Mouse (Mus musculus) heart, postnatal 10 days (tissue): ENCODE data around the gene Pmp22. TPM values are rescaled to one million over a fixed set of nuclear protein-coding genes. Genes with fewer than 3 reads are reported as not detected.

ENCODE experiments used
- DNase-seq, 2 experiments: peaks; one replicate each; pipeline ENCODE4 v3.0.0; 2021
- intact Hi-C: fragments of 180-260 bp; cut with DNase I; formaldehyde crosslinking; loops from one replicate; pipeline ENCODE4 v1.15.1; 2025
- total RNA-seq, 2 experiments: library from RNA; stranded (reverse); gene quantifications; 2 replicates each; pipeline ENCODE4 v1.2.3; 2021

Pmp22 gene
- total RNA-seq = 100 to 1,000 TPM in 1 of 2 experiments, 10 to 100 TPM in 1; 81.7 to 120 TPM

DNA sequence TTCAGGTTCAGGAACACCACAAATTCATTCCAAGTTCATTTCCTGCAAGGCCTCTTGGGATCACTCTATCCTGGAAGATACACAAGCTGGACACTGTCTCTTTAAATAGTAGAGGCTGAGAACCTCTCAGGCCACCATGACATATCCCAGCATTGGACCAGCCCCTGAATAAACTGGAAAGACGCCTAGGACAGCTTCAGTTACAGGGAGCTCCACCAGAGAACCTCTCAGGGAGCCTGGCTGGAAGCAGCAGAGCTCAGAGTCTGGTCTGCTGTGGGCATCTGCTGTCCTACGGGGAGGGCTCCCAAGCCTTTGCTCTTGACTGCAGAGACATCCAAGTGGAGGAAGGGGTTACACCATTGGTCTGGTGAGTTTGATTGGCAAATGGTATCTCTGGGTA is at the start of gene Pmp22:
Gene Pmp22, plus strand, starts transcription at position 199 of the 400 bp plus-strand sequence.
- peak; percentile 72 to 74 for DNase-seq
- intact Hi-C loops = no loop called here

DNA sequence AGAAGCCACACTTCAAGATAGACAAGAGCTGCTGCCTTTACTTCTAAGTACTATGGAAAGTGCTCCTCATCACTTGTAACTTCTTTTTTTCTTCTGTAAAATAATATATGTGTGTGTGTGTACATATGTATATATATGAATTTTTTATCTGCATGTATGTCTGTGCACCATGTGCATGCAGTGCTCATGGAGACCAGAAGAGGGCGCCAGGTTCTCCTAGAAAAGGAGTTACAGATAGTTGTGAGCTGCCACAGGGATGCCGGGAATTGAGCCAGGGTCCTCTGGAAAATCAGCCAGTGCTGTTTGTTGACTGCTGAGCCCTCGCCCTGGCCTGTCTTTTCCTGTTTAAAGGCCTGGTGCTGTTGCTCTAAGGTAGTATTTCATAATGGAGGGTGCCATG is 44.2 kb upstream of the Pmp22 start:
- no peak for DNase-seq
- intact Hi-C loops = no loop called here

DNA sequence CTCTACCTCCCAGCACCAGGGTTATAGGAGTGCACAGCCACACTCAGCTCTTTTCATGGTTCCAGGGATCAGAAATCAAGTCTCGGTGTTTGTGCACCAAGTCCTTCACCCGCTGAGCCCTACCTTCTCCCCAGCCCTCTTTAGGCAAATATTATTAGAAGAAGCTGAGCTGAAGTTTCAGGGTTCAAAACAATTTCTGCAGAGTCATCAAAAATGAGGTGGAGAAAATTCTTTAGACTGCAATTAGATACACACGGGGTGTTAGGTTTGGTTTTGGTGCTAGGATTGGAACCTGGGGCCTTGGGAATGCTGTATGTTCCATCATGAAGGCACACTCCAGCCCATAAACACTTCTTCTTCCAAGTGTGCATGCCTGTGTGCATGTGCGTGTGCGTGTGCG is 40.1 kb upstream of the Pmp22 start:
- DNase-seq = no peak
- intact Hi-C loops = no loop called here

DNA sequence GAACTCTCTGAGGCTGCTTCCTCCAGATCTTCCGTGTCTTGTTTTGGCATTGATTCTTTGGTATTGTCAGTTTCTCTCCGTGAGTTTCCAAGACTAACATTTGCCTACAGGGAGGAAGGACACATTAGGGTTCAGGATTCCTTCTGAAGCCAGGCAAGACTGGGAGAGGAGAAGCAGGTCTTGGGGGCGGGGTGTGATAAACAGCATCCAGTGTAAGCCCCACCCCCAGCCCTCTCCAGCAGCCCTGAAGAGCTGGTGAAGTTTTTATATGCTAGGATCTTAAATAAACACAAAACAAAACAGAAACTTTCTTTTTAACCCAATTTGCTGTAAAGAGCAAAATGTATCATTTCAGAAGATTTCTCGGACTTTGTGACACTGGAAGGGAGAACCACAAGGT is 38.6 kb upstream of the Pmp22 start:
- no peak for DNase-seq
- intact Hi-C loops = no loop called here

DNA sequence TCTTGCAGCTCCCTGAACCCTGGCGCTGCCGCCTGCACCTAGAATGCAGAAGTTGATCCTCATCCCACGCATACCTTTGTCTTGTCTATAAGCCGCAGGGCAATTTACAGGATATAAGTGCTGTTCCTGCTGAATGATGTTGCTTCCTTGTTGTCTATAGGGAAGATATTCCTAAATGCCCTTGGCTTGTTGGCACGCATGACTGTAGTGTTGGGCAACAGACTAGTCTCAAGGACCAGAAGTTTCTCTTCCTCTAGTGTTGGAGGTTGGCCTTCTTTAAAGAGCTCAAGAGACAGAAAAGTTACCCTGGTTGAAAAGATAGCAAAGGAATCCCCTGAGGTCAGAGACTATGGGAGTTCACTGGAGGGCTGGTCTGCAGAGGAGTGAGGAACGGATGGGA is 37.8 kb upstream of the Pmp22 start:
- no peak for DNase-seq
- intact Hi-C loops = no loop called here

DNA sequence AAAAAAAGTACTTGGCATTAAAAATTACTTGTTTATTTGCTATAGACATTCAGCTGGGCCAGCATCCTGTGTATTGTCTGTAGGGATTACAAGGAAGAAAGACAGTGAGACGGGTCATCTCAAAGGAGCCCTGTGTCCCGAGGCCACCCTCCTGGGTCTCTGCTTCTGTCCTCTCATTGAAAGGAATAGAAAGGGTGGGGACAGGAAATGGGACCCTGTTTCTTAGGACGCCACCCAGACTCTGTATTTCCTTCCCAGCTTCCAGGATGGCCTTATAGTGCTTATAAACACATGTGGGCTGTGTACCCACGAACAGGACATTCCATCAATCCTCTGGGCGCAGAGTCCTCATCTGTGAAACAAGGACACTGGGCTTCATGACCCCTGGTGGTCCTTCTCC is 36.5 kb upstream of the Pmp22 start:
- intact Hi-C loops = no loop called here

DNA sequence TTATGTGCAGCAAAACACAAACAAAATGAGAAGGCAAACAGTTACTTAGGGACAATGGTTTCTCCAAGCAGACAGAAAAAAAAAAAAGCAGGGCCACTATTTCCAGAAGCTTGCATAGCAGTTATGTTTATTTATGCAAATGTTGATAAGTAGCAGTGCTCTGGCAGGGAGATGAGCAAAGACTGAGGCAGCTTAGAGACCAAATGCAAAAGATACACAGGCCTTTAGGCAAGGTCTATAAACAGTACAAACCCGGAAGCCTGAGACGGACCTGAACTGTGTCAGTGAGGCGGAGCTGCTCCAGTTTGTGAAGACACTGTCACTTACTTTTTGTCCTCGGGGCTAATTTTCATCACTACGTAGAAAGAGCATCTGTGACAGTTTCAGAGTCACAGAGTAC is 35.2 kb upstream of the Pmp22 start:
- intact Hi-C loops = no loop called here
- DNase-seq = no peak

More for the DNA sequence above, 36.5 kb upstream of the Pmp22 start:
- DNase-seq = no peak

DNA sequence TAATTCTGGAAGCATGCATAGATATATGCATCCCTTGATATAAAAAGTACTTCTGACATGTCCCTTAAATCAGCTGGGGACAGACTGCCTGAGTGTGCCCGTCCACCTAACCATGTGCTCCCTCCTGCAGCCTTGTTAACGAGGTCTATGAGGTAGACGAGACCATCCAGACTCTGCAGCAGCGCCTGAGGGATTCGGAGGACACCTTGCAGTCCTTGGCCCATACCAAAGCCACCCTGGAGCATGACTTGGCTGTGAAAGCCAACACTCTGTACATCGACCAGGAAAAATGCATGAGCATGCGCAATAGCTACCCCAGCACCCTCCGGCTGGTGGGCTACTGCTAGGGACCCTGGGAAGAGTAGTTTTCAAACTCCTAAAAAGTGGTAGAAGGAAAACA is 34.3 kb upstream of the Pmp22 start:
- intact Hi-C loops = no loop called here
- no peak for DNase-seq

DNA sequence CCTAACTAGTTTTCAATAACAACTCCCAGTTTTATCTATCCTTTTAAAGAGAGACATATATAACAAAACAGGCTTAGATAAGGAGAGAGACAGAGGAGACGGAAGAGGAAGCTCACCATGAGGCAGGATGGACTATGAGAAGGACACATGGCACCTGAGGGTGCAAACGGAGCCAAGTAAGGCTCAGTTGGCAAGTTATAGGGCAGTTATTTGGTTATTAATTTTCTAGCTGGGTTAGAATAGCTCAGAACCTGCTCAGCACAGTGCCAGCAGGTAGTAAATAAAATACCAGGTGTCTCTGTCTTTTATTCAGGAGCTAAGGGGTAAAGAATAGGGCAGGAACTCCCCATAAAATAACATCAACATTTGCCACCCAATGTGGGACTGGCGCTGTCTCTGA is 30.8 kb upstream of the Pmp22 start:
- intact Hi-C loops = no loop called here
- DNase-seq = no peak

DNA sequence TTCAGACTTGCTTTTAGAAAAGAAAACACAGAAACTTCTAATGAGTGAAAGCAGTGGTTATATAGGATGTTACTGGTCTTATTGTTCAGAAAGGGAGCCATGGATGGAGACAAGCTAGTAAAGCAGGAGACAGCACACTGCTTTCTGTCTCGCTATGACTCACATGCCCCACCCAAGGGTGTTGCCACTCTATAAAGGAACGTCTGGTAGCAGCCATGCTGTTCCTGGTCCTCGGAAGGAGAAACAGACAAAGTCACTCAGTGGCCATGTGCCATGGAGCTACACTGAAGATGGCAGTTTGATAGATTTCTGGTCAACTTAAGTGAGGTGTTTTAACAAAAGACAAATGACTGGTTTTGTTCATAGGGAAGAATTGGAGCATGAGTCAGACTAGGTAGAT is 29.4 kb upstream of the Pmp22 start:
- DNase-seq = no peak
- intact Hi-C loops = no loop called here

DNA sequence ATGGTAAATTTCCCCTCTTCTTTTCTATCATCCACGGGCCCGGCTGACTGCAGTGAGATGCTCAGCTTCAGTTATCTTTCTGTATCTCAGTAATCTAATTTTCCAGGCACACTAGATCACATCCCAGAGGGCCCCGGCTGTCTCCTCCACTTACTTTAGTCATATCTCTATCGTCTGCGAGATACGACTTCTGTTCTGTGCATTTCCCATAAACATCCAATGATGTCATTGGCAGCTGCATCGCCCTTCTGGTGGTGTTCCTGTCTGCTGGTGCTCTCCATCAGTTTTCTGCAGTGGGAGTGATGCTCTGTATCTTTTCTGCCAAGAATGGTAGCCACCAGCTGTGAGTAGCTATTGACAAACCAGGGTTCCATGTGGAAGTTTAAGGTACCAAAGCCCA is 25.5 kb upstream of the Pmp22 start:
- DNase-seq = no peak
- intact Hi-C loops = no loop called here

DNA sequence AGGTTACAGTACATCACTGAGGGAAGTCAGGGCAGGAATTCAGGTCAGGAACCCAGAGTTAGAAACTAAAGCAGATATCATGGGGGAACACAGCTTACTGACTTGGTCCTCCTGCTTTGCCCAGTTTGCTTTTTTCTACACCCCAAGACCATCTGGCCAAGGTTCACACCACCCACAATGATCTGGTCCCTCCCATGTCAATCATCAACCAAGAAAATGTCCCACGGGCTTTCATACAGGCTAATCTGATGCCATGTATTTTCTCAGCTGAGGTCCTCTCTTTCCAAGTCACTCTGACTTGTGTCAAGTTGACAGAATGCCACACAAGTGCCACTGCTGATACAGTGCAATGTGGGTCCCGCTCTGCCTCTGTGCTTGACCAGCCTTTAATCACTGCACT is 24.8 kb upstream of the Pmp22 start:
- DNase-seq = no peak
- intact Hi-C loops = no loop called here

DNA sequence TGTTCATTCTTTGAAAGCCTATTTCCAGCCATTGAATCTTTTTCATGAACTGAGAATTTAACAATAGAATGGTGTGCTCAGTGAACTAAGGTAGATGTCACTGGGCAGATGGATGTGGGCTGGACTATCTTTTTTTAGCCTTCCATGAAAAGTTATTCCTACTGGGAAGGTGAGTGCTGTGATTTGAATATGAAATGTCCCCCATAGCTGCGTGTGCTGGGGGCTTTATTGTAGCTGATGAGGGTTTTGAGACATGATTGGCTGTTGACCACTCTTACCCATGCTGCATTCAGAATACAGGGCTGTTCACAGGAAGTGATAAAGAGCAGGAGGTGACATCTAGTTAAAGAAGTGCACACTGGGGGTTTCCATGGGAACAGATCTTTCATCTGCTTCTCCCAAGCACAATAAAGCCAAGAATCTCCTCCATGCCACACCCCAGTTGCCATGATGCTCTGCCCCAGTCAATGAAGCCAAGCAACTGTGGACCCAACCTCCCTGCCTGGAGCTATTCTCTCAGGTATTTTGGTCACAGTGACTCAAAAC is 19.5 kb upstream of the Pmp22 start:
- no peak for DNase-seq
- intact Hi-C loops = no loop called here

DNA sequence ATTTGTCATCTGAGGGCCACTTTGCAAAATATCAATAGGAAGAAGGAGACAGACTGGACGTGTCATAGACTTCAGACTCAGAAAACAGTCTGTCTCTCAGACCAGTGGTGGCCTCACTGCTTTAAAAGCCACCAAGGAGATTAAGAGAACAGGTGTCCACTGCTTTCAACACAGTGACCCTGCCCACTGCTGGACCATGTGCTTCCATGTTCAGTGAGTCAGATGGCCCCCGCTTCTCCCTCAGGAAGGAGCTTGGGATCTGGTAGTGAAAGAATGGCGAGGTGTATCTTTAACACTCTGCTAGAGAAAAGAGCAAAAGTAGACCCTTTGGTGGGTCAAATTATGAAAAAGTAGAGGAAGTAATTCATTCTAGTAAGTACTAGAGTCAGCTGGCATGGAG is 18.5 kb upstream of the Pmp22 start:
- intact Hi-C loops = no loop called here
- DNase-seq = no peak

DNA sequence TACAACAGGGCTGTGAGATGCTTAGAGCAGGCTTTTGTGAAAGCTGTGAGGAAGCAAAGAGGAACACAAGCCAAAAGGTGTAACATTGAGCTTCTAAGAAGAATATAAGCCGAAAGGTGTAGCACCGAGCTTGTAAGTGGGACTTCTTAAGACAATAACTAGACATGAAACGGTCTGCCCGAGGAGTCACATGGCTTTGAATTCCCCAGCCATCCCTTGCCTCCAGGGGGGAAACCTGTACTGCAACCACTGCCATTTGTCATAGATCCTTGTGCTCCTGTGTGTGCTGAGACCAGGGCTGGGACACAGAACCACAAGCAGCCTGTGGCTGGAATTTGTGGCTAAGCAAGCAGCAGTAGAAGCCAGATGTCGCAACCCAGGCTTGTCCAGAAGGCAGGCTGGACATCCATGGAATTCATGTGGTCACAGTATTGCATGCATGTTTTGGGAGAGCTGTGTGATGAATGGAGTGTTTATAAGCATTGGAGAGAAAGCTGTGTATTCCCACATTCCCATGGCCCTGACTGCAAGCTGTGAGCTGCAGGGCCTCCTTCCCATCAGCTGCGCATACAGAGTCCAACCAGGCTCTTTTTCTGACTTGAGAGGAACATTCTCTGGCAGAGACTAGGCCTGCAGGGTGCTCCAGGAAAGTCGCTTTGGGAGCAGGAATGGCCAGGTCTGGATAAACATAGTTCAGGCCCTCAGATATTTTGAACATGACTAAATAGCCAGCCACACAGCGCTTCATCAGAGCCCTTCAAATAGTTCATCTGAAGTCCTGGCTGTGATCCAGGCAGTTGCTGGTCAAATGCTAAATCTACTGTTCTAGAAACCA is 13.8 kb upstream of the Pmp22 start:
- peak; percentile 76 to 78 for DNase-seq
- intact Hi-C loops = no loop called here

DNA sequence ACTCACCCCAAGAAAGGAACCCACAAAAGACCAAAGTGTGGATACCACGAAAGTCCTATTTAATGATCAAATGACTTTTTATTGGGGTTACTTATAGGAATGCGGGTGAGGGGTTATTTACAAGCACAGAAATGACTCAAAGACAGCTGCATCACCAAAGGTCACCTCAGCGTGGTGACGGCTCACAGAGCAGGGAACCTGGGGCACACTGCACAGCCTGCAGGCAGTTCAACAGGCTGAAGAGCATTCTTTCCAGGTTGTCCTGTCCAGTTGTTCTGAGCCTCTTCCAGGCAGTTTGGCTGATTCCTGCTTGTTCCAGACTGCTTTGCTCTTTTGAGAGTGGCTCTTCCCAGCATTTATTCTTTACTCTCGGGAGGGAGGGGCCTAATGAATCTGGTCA is 12.1 kb upstream of the Pmp22 start:
- intact Hi-C loops = no loop called here
- DNase-seq = no peak

DNA sequence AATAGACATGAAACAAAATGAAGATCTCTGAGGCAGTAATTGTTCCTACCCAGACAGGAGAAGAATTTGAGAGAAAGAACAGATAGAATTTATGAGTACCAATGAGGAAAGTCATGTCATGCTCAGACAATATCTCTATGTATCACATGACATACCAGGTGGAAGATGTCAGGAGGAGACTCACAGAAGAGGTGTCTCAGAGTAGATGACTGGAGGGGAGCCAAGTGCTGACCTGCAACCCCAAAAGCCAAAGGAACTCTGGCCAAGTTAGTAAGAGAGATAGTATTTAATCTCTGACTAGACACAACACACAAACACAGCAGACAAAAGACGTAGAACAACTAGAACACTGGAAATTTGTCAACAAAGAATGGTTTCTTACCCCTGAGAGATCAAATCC is 11.5 kb upstream of the Pmp22 start:
- intact Hi-C loops = no loop called here
- DNase-seq = no peak

DNA sequence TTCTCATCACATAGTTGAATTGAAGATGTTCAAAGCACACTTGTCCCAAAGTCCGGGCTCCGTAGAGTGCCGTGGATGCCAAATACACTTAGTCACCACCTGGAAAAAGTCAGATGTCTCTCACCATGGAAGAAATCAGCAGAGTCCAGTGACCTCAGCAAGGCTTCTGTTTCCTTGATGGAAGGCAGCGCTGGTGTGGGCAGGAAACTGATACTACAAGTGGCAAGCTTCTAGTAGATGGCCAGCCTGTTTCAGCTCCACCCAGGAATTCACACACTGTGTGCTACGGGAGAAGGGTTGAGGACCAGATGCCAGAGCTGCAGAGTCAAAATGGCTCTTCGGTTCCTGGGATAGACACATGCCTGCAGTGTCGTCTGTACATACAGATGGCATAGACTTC is 9.0 kb upstream of the Pmp22 start:
- DNase-seq = peak; percentile 42 to 54
- intact Hi-C loops = no loop called here

DNA sequence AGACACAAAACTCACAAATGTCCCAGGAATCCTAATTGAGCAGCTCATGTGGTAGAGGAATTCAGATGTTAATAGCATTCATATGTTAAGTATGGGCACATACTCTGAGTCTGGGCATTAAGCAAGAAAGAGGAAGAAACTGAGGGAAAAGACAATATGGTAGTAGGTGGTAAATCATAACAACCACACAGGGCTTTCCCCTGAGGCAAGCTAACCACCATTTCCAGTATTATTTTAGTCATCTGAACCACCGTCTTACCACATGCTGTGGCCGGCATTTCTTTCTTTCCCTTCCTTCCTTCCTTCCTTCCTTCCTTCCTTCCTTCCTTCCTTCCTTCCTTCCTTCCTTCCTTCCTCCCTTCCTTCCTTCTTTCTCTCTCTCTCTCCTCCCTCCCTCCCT is 6.5 kb upstream of the Pmp22 start:
- intact Hi-C loops = no loop called here
- no peak for DNase-seq

DNA sequence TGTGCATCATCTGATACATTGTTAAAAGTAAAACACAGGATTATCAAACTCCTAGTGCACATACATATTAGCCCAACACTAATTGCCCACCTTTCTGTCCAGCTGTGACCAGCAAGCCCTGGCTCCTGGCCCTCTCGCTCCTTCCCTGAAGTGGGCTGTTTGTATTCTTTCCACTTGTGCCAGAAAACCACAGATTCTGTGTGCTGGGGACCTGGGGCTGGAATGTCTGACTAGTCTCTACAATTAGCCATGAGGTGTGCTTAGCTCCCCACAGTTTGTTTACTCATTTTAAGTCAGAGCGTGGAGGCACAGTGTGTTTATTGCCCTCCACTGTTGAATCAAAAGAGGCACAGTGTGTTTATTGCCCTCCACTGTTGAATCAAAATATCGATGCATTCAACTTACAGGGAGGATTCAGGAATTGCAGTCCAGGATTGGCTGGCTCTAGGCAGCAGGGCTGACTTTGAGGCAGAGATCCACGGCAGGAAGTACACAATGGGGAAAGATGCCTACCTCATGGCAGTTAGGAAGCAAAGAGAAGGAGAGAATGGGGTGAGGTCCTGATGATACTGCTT is 5.9 kb upstream of the Pmp22 start:
- intact Hi-C loops = no loop called here
- DNase-seq = no peak

DNA sequence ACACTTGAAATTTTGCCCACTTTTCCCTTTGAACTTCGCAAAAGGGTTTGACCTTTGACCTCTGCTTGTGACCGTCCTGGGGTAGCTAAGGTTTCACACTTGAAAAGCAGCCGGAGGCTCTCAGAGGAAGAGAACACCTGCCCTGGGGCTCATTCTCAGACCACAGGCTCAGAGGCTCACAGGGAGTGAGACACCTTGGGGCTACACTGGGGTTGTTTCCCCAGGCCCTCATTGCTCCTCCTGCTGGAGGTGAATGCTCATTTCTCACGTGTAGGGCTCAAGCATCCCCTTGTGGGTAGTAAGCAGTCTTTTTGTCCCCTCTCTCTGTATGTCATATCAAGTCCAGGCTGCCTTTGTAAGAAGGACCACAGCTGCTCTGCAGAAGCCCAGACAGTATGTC is 4.5 kb upstream of the Pmp22 start:
- no peak for DNase-seq
- intact Hi-C loops = no loop called here

DNA sequence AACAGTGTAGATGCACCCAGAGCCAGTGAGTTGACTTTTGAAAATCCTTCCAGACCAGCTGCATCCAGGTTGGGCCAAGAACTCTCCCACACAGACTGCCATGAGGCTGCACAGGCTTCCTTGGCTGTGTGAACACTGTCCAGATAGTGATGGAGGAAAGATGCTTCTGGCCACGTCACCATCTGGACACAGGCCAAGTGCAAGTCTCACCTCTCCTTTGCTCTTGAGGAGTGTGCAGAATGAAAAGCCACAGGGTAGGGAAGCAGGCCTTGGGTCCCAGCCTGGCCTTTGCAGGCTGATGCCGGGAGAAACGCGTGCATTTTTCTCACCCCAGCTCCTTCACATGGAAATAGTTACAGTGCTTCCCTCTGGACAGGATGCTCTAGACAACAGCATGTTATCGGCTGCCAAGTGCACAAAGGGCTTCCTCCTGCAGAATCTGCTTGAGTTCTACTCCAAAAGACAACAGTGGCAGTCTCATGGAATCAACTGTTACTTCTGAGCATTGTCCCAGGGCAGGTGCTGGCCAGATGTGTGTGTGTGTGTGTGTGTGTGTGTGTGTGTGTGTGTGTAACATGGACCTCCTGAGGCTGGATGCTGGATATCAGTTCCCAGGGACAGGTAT is 2.8 kb upstream of the Pmp22 start:
- intact Hi-C loops = no loop called here
- peak; percentile 82 to 83 for DNase-seq
